Mouse (Mus musculus): ENCODE results near the gene Tmem217.

- TF ChIP-seq HCFC1 (IDR thresholded peaks at IDR 0.05; ENCODE audit: borderline replicate concordance, insufficient read depth, low read length) (no peak), ZNF384 (IDR thresholded peaks at IDR 0.05; ENCODE audit: low read depth, low read length) (no peak)
Observed at GRCm38 (mm10) chr17:29528568-29529187, 23.5 kb downstream of the Tmem217 start.
